Mouse (Mus musculus) embryonic fibroblast, embryonic 13.5 days (primary cell): ENCODE results near the gene Amz2.

Source experiments
- CTCF ChIP-seq: IDR thresholded peaks from 2 replicates; pipeline ENCODE4 v1.5.1; 2011; ENCODE audit warnings: mild to moderate bottlenecking, control low read depth, low read length, moderate library complexity, borderline replicate concordance; ENCODE audit not compliant: insufficient read depth
- POLR2A ChIP-seq: IDR thresholded peaks from 2 replicates; pipeline ENCODE4 v1.6.1; 2011; ENCODE audit warnings: low read depth, mild to moderate bottlenecking, control low read depth, low read length, moderate library complexity

DNA sequence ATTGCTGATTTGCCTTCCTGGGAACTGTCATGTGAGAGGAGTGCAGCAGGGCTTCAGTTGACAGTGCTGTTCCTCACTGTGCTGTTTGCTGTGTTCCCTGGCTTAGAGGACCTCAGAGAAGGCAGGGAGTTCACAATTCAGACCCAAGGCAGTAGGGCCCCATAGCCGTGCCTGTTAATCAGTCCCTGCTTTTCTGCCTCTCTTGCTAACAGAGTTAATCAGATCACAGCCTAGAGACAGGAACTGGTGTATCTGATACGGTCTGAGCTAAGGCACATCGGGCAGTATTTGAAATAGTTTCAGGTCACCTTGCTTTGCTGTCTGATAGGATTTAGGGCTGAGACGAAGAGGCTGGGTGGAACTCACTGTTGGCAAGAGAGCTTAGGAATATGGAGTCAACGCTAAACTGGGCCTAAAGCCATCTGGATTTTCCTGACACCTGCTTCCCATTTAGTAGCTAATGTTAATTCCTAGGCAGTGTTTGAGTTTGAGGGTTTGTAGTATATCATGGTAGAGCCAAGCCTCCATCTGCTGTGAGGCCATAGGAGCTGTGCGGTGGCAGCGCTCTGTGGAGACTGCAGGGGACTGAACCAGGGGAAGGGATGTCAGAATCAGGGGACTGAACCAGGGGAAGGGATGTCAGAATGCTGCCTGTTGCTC, 49.1 kb upstream of the Amz2 start:
- no peak for TF ChIP-seq CTCF
- no peak for TF ChIP-seq POLR2A
